Mouse (Mus musculus): ENCODE results near the gene Selenoo. TPM values are rescaled to one million over a fixed set of nuclear protein-coding genes. Genes with fewer than 3 reads are reported as not detected.

The Selenoo gene
- polyA plus RNA-seq, 1 experiment: 13.7 TPM

DNA sequence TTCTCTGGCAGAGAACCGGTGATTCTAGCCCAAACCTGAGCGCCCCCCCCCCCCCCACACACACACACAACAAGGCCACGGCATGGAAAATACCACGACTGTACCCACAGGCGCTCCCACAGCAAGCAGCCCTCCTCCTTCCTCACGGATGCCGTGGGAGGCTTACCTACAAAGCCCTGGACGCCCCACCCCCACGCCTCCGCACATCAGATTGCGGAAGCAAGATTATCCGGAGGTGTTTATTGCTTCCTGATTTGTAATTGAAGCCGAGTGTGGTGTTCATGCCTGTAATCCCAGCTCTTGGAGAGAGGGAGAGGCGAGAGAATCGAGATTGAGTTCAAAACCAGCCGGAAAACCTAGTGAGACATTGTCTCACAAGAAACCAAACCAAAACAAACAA is 58.1 kb downstream of the Selenoo start:
- H3K79me2 ChIP-seq (ENCODE audit: control insufficient read depth, insufficient read depth): peaks cover 10% of the 10 kb centered on the region
- H3K4me3 ChIP-seq (ENCODE audit: insufficient read depth, poor library complexity, severe bottlenecking): no peak overlapping the region
- H3ac ChIP-seq (ENCODE audit: control insufficient read depth, insufficient read length, low read depth): no peak overlapping the region
- no peaks in the 10 kb centered on the region for H3K79me3 ChIP-seq (ENCODE audit: low read depth)
- no peaks in the 10 kb centered on the region for H3K27me3 ChIP-seq (ENCODE audit: control insufficient read depth, insufficient read depth, insufficient read length)
- H3K36me3 ChIP-seq (ENCODE audit: control insufficient read depth, insufficient read depth): peaks cover 15% of the 10 kb centered on the region
- TF ChIP-seq MYOG (IDR thresholded peaks at IDR 0.05; ENCODE audit: control insufficient read depth, extremely low read depth, insufficient read length) (no peak), CTCF (IDR thresholded peaks at IDR 0.05; ENCODE audit: control insufficient read depth, insufficient read depth, insufficient read length) (no peak), CEBPB (IDR thresholded peaks at IDR 0.05; ENCODE audit: low read depth) (no peak), FOSL1 (IDR thresholded peaks at IDR 0.05; ENCODE audit: insufficient read depth, low read length, poor library complexity, severe bottlenecking) (no peak), MYOD1 (IDR thresholded peaks at IDR 0.05; ENCODE audit: control insufficient read depth, insufficient read length, low read depth) (no peak), USF1 (IDR thresholded peaks at IDR 0.05; ENCODE audit: low read depth) (no peak), MAX (IDR thresholded peaks at IDR 0.05) (no peak)

DNA sequence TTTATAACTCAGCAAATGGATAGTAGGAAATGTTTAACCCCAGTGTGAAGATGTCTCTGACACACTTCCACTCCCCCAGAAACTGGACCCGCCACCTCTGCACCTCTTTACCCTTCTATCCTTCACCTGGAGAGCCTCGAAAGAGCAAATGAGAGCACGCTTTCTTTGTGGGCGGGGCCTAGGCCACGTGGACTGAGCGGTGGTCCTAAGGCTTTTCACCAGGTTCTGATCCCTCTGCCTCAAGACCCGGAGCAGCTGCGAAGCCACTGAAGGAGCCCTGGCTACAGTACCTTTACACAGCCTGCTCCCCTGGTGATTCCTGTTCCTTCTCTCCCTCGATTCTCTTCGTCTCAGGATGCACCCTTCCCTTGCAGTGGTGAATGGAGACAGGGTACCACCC is 58.6 kb downstream of the Selenoo start:
- Histone ChIP-seq H3K79me3 (ENCODE audit: low read depth) (no peaks in the 10 kb centered on the region), H3ac (ENCODE audit: control insufficient read depth, insufficient read length, low read depth) (no peak overlapping the region), H3K27me3 (ENCODE audit: control insufficient read depth, insufficient read depth, insufficient read length) (no peaks in the 10 kb centered on the region), H3K79me2 (ENCODE audit: control insufficient read depth, insufficient read depth) (peaks cover 10% of the 10 kb centered on the region), H3K36me3 (ENCODE audit: control insufficient read depth, insufficient read depth) (peaks cover 15% of the 10 kb centered on the region), H3K4me3 (ENCODE audit: insufficient read depth, poor library complexity, severe bottlenecking) (no peak overlapping the region)
- TF ChIP-seq CTCF (IDR thresholded peaks at IDR 0.05; ENCODE audit: control insufficient read depth, insufficient read depth, insufficient read length): no peak
- TF ChIP-seq MYOG (IDR thresholded peaks at IDR 0.05; ENCODE audit: control insufficient read depth, extremely low read depth, insufficient read length): no peak
- no peak for TF ChIP-seq FOSL1 (IDR thresholded peaks at IDR 0.05; ENCODE audit: insufficient read depth, low read length, poor library complexity, severe bottlenecking)
- TF ChIP-seq CEBPB (IDR thresholded peaks at IDR 0.05; ENCODE audit: low read depth): no peak
- no peak for TF ChIP-seq USF1 (IDR thresholded peaks at IDR 0.05; ENCODE audit: low read depth)
- TF ChIP-seq MYOD1 (IDR thresholded peaks at IDR 0.05; ENCODE audit: control insufficient read depth, insufficient read length, low read depth): no peak
- TF ChIP-seq MAX (IDR thresholded peaks at IDR 0.05): no peak

DNA sequence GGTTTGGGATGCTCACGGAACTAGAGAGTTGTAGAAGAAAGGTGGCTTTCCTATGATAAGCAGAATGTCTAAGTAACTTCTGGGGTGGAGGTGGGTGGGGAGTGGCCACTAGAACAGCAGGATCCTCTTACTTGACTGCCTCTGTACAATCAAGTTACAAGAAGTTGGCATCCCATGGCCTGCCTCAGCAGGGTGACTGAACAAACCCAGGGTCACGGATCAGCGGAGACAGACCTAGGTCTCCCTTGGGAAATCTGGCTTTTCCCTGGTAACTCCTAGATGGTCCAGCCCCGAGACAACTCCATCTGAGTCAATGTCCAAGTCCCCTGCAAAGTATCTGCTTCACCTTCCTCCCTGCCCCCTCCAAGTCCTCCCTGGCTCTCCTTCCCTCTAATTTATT is 59.0 kb downstream of the Selenoo start:
- Histone ChIP-seq H3K79me2 (ENCODE audit: control insufficient read depth, insufficient read depth) (peaks cover 10% of the 10 kb centered on the region), H3K27me3 (ENCODE audit: control insufficient read depth, insufficient read depth, insufficient read length) (no peaks in the 10 kb centered on the region), H3ac (ENCODE audit: control insufficient read depth, insufficient read length, low read depth) (no peak overlapping the region), H3K36me3 (ENCODE audit: control insufficient read depth, insufficient read depth) (peaks cover 15% of the 10 kb centered on the region), H3K4me3 (ENCODE audit: insufficient read depth, poor library complexity, severe bottlenecking) (peak overlapping the region; percentile 62), H3K79me3 (ENCODE audit: low read depth) (no peaks in the 10 kb centered on the region)
- TF ChIP-seq CTCF (IDR thresholded peaks at IDR 0.05; ENCODE audit: control insufficient read depth, insufficient read depth, insufficient read length): no peak
- no peak for TF ChIP-seq MYOD1 (IDR thresholded peaks at IDR 0.05; ENCODE audit: control insufficient read depth, insufficient read length, low read depth)
- no peak for TF ChIP-seq CEBPB (IDR thresholded peaks at IDR 0.05; ENCODE audit: low read depth)
- no peak for TF ChIP-seq MAX (IDR thresholded peaks at IDR 0.05)
- TF ChIP-seq FOSL1 (IDR thresholded peaks at IDR 0.05; ENCODE audit: insufficient read depth, low read length, poor library complexity, severe bottlenecking): no peak
- no peak for TF ChIP-seq MYOG (IDR thresholded peaks at IDR 0.05; ENCODE audit: control insufficient read depth, extremely low read depth, insufficient read length)
- no peak for TF ChIP-seq USF1 (IDR thresholded peaks at IDR 0.05; ENCODE audit: low read depth)

DNA sequence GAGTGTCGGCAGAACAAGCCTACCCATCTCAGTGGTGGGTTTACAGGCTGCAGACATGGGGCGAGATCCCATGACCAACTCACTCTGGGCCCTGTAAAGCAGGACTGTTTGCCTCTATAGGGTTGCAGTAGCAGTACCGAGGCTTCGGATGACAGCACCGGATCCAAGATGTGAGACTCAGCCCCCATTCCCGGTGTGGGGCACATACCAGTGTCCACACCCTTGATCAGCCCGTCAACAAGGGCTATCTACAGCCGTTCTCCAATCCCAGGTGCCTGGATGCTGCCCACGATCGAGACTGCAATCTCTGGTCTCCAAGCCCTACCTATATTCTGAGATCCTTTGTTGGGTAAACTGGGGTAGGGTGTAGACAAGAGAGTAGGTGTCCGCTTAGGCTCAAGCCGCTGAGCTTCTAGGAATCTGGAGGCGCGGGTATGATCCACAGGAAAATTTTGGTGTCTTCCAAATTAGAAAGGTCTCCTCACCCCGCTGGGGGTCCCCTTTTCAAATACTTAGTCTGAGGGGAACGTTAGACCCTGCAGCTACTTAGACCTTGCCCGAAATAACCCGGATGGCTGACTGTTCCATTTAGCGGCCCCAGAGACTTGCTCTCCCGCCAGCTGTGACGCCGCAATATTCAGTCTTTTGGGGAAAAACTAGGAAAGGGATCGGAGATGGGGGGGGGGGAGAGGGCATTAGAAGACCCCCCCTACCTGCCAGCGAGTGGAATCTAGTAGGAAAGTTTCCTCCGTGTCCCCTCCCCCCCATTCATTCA is 59.8 kb downstream of the Selenoo start:
- peaks cover 10% of the 10 kb centered on the region for H3K79me2 ChIP-seq (ENCODE audit: control insufficient read depth, insufficient read depth)
- H3ac ChIP-seq (ENCODE audit: control insufficient read depth, insufficient read length, low read depth): peak overlapping the region; percentile 64
- H3K27me3 ChIP-seq (ENCODE audit: control insufficient read depth, insufficient read depth, insufficient read length): no peaks in the 10 kb centered on the region
- TF ChIP-seq FOSL1 (IDR thresholded peaks at IDR 0.05; ENCODE audit: insufficient read depth, low read length, poor library complexity, severe bottlenecking) (no peak), MAX (IDR thresholded peaks at IDR 0.05) (no peak), CTCF (IDR thresholded peaks at IDR 0.05; ENCODE audit: control insufficient read depth, insufficient read depth, insufficient read length) (no peak), USF1 (IDR thresholded peaks at IDR 0.05; ENCODE audit: low read depth) (no peak), MYOG (IDR thresholded peaks at IDR 0.05; ENCODE audit: control insufficient read depth, extremely low read depth, insufficient read length) (no peak), CEBPB (IDR thresholded peaks at IDR 0.05; ENCODE audit: low read depth) (no peak), MYOD1 (IDR thresholded peaks at IDR 0.05; ENCODE audit: control insufficient read depth, insufficient read length, low read depth) (no peak)
- H3K79me3 ChIP-seq (ENCODE audit: low read depth): no peaks in the 10 kb centered on the region
- H3K4me3 ChIP-seq (ENCODE audit: insufficient read depth, poor library complexity, severe bottlenecking): peak overlapping the region; percentile 62
- peaks cover 16% of the 10 kb centered on the region for H3K36me3 ChIP-seq (ENCODE audit: control insufficient read depth, insufficient read depth)

DNA sequence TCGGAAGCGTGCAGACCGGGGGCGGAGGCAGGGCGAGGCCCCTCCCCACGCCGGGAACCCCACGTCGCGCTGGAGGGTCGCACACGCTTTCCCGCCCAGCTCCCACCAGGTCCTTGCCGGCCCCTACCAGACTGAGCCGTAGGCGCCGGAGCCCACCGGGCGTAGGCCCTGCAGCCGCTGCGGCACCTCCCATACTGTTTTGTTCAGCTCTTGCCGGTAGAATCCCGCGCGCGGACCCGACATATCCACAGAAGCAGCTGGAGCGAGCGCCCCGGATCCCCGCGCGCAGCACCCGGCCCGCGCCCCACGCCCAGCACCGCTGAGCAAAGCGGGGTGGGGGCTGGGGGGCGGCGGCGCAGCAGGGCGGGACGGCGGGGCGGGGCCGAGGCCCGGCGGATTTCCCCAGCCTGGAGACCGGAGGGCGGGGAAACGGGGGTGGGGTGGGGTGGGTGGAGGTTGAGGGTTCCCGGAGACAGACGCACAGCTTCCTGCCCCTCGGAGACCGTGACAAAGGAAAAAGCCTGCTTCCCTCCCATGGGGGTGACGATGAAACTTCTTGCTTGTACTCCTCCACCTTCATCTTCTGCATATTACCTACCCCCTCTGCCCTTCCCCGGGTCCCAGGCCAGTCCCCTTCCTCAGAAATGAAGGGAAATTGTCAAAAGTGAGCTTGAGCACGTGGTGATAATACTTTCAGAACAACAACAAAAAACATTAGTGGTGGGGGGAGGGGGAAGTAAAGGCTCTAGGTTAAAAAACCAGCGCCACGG is 60.6 kb downstream of the Selenoo start, which contains the start of gene Mapk11:
Gene Mapk11, minus strand, starts transcription at position 358 of the 770 bp plus-strand sequence.
- H3ac ChIP-seq (ENCODE audit: control insufficient read depth, insufficient read length, low read depth): peak within 1 kb of the TSS; percentile 64
- no peaks in the 10 kb centered on the region for H3K27me3 ChIP-seq (ENCODE audit: control insufficient read depth, insufficient read depth, insufficient read length)
- H3K36me3 ChIP-seq (ENCODE audit: control insufficient read depth, insufficient read depth): peaks cover 24% of the 10 kb centered on the region
- H3K79me2 ChIP-seq (ENCODE audit: control insufficient read depth, insufficient read depth): peaks cover 10% of the 10 kb centered on the region
- no peaks in the 10 kb centered on the region for H3K79me3 ChIP-seq (ENCODE audit: low read depth)
- no peak for TF ChIP-seq CTCF (IDR thresholded peaks at IDR 0.05; ENCODE audit: control insufficient read depth, insufficient read depth, insufficient read length)
- no peak for TF ChIP-seq MYOG (IDR thresholded peaks at IDR 0.05; ENCODE audit: control insufficient read depth, extremely low read depth, insufficient read length)
- TF ChIP-seq MAX (IDR thresholded peaks at IDR 0.05): peak; percentile 68
- TF ChIP-seq MYOD1 (IDR thresholded peaks at IDR 0.05; ENCODE audit: control insufficient read depth, insufficient read length, low read depth): no peak
- TF ChIP-seq CEBPB (IDR thresholded peaks at IDR 0.05; ENCODE audit: low read depth): no peak
- H3K4me3 ChIP-seq (ENCODE audit: insufficient read depth, poor library complexity, severe bottlenecking): peak within 1 kb of the TSS; percentile 62

Other genes with a start within 250 kb of the Selenoo start
- 68.3 TPM for gene Pim3, start 226.9 kb upstream of the Selenoo start, polyA plus RNA-seq (2012; fragmentation: generic; extraction: Trizol)
- gene Ttll8, start 134.7 kb upstream of the Selenoo start, polyA plus RNA-seq (2012; fragmentation: generic; extraction: Trizol): not detected
- gene Mlc1, start 110.1 kb upstream of the Selenoo start, polyA plus RNA-seq (2012; fragmentation: generic; extraction: Trizol): 0.02 TPM
- not detected for gene Mov10l1, start 106.2 kb upstream of the Selenoo start, polyA plus RNA-seq (2012; fragmentation: generic; extraction: Trizol)
- gene Panx2, start 29.4 kb upstream of the Selenoo start, polyA plus RNA-seq (2012; fragmentation: generic; extraction: Trizol): not detected
- 74.1 TPM for gene Trabd, start 14.0 kb upstream of the Selenoo start, polyA plus RNA-seq (2012; fragmentation: generic; extraction: Trizol)
- 19.0 TPM for gene Tubgcp6, start 34.0 kb downstream of the Selenoo start, polyA plus RNA-seq (2012; fragmentation: generic; extraction: Trizol)
- 15.0 TPM for gene Hdac10, start 39.6 kb downstream of the Selenoo start, polyA plus RNA-seq (2012; fragmentation: generic; extraction: Trizol)
- 30.5 TPM for gene Mapk12, start 51.6 kb downstream of the Selenoo start, polyA plus RNA-seq (2012; fragmentation: generic; extraction: Trizol)
- gene Mapk11, start 60.5 kb downstream of the Selenoo start, polyA plus RNA-seq (2012; fragmentation: generic; extraction: Trizol): 14.9 TPM
- gene Plxnb2, start 91.7 kb downstream of the Selenoo start, polyA plus RNA-seq (2012; fragmentation: generic; extraction: Trizol): 206 TPM
- gene Dennd6b, start 107.4 kb downstream of the Selenoo start, polyA plus RNA-seq (2012; fragmentation: generic; extraction: Trizol): 2.1 TPM
- gene Ppp6r2, start 122.5 kb downstream of the Selenoo start, polyA plus RNA-seq (2012; fragmentation: generic; extraction: Trizol): 18.4 TPM
- 143 TPM for gene Sbf1, start 226.2 kb downstream of the Selenoo start, polyA plus RNA-seq (2012; fragmentation: generic; extraction: Trizol)
- 7.0 TPM for gene Adm2, start 233.6 kb downstream of the Selenoo start, polyA plus RNA-seq (2012; fragmentation: generic; extraction: Trizol)
- gene Miox, start 245.3 kb downstream of the Selenoo start, polyA plus RNA-seq (2012; fragmentation: generic; extraction: Trizol): not detected